Mouse (Mus musculus): ENCODE results near the gene Slc25a1. TPM values are rescaled to one million over a fixed set of nuclear protein-coding genes. Genes with fewer than 3 reads are reported as not detected.

Slc25a1 gene
- polyA plus RNA-seq, 1 experiment from 2014 or later, result 78.3 TPM

DNA sequence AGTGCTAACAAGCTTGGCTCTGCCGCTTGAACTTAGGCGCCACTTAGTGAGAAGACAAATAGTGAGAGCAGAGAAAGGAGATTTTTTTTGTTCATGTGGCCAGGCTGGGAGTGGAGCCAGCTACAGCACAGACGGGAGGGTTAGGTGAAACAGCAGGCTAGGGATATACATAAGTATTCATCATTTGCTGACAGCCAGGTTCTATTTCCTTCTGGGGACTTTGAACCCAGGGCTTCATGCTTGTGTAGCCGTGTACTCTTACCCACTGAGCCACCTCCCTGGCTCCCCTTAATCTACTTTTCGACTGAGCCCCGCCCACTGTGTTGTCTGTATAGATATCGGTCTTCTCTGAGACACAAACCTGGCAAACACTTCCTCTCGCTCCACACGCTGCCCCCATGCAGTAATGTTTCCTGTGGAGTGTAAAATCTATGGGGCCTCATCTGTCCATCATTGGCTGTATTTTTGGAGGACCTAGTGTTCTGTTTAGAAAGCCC, 11.3 kb upstream of the Slc25a1 start:
- Histone ChIP-seq H3K36me3 (ENCODE audit: control insufficient read depth, insufficient read depth, low read length) (no peaks in the 10 kb centered on the region), H3K4me2 (replicated peaks; ENCODE audit: low read depth, low read length) (no peak overlapping the region), H3K4me3 (ENCODE audit: low read length) (no peak overlapping the region), H3K9me3 (ENCODE audit: control insufficient read depth, low read length) (no peaks in the 10 kb centered on the region), H3K27me3 (ENCODE audit: control insufficient read depth, insufficient read depth, low read length) (no peaks in the 10 kb centered on the region), H3K9ac (ENCODE audit: low read depth, low read length) (no peak overlapping the region), H3K27ac (ENCODE audit: low read depth, low read length) (no peak overlapping the region), H3K4me1 (ENCODE audit: control insufficient read depth, insufficient read depth, low read length) (no peaks in the 10 kb centered on the region)
- 65% methylated on average over 9 of the region's 9 CpGs for WGBS
- ATAC-seq (ENCODE audit: low FRiP score, low TSS enrichment), result no peak

DNA sequence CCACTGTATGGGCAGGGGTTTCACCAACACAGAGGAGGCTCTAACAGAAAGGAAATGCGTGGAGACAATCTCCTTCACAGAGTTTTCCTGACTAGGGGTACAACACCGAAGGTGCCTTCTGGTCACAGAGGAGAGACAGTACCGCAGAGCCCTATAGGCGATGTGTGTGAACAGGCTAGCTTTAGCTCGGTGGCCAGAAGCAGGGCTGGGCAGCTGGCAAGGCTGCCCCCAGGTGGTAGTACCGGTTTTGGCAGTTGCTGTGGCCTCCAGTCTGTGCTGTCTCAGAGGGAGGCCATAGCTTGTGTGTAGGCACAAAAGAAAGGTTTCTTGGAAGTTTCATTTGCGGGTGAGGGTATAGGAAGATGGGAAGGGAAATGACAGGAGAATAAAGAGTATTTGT, 10.8 kb upstream of the Slc25a1 start:
- Histone ChIP-seq H3K4me1 (ENCODE audit: control insufficient read depth, insufficient read depth, low read length) (no peaks in the 10 kb centered on the region), H3K27ac (ENCODE audit: low read depth, low read length) (no peak overlapping the region), H3K27me3 (ENCODE audit: control insufficient read depth, insufficient read depth, low read length) (no peaks in the 10 kb centered on the region), H3K4me3 (ENCODE audit: low read length) (no peak overlapping the region), H3K4me2 (replicated peaks; ENCODE audit: low read depth, low read length) (no peak overlapping the region), H3K9ac (ENCODE audit: low read depth, low read length) (no peak overlapping the region), H3K36me3 (ENCODE audit: control insufficient read depth, insufficient read depth, low read length) (no peaks in the 10 kb centered on the region), H3K9me3 (ENCODE audit: control insufficient read depth, low read length) (no peaks in the 10 kb centered on the region)
- ATAC-seq (ENCODE audit: low FRiP score, low TSS enrichment), result peak; percentile 84; the same call in 1 of the 2 replicates
- 14% methylated on average over 7 of the region's 7 CpGs for WGBS

DNA sequence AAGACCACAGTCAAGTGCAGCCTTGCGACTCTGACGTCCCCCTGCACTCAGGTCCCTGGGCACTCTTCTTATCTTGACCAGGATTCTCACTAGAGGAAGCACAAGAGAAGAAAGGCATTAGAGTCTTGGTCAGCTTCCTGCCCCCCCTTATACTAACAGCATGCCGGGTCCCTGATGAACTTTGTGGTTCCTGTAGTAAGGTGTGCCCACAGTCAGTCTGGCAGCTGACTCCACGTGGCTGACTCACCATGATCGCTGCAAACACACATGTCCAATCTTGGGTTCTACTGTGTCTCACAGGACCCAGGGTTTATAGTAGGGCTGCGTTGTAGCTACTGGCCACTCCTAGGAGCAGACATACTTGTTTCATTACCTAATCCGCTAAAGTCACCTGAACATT, 10.2 kb upstream of the Slc25a1 start:
- ATAC-seq (ENCODE audit: low FRiP score, low TSS enrichment), result no peak
- Histone ChIP-seq H3K9me3 (ENCODE audit: control insufficient read depth, low read length) (no peaks in the 10 kb centered on the region), H3K9ac (ENCODE audit: low read depth, low read length) (no peak overlapping the region), H3K4me1 (ENCODE audit: control insufficient read depth, insufficient read depth, low read length) (no peaks in the 10 kb centered on the region), H3K36me3 (ENCODE audit: control insufficient read depth, insufficient read depth, low read length) (no peaks in the 10 kb centered on the region), H3K27ac (ENCODE audit: low read depth, low read length) (no peak overlapping the region), H3K27me3 (ENCODE audit: control insufficient read depth, insufficient read depth, low read length) (no peaks in the 10 kb centered on the region), H3K4me3 (ENCODE audit: low read length) (no peak overlapping the region), H3K4me2 (replicated peaks; ENCODE audit: low read depth, low read length) (no peak overlapping the region)
- WGBS, result 75% methylated on average over 7 of the region's 7 CpGs

DNA sequence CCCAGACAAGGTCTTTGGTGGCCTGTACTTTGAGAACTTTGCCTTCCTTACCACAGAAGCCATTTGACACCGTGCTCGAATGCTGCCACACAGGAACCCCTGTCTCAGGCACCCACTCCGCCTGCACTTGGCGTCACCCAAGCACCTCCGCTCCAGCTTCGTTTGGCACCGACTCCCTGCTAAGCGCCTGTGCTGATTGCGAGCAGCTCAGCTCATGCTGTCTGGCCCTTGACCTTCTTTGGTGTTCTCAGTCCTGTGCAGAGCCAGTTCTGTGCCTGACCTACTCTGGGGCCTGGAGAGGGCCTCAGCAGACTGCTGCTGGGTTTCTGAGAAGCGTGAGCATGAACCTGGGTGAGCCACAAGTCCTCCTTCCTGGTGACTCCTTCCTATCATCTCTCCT, 8.8 kb upstream of the Slc25a1 start:
- H3K9ac ChIP-seq (ENCODE audit: low read depth, low read length), result no peak overlapping the region
- WGBS, result 81% methylated on average over 10 of the region's 10 CpGs
- H3K36me3 ChIP-seq (ENCODE audit: control insufficient read depth, insufficient read depth, low read length), result no peaks in the 10 kb centered on the region
- ATAC-seq (ENCODE audit: low FRiP score, low TSS enrichment), result no peak
- H3K9me3 ChIP-seq (ENCODE audit: control insufficient read depth, low read length), result no peaks in the 10 kb centered on the region
- H3K27ac ChIP-seq (ENCODE audit: low read depth, low read length), result no peak overlapping the region
- no peaks in the 10 kb centered on the region for H3K27me3 ChIP-seq (ENCODE audit: control insufficient read depth, insufficient read depth, low read length)
- no peak overlapping the region for H3K4me3 ChIP-seq (ENCODE audit: low read length)
- no peak overlapping the region for H3K4me2 ChIP-seq (replicated peaks; ENCODE audit: low read depth, low read length)
- H3K4me1 ChIP-seq (ENCODE audit: control insufficient read depth, insufficient read depth, low read length), result no peaks in the 10 kb centered on the region

DNA sequence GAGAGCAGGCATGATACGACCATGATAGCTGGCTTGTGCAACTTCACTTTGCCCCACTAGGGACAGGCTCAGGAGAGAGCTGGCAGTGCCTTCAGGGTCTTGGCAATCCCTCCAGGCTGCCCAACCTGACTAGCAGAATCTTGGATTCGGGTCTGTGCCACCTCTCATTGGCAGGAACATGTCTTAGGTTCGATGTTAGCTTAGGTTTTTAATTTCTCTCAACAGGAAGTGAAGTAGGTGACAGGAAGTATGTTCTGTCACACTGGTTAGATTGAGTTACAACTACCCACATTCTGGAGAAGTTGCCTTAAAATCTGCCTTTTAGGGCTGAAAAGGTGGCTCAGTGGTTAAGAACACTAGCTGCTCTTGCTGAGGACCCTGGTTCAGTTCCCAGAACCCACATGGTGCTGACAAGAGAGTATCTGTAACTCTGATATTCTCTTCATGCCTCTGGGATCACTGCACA, 6.5 kb upstream of the Slc25a1 start:
- Histone ChIP-seq H3K9ac (ENCODE audit: low read depth, low read length) (no peak overlapping the region), H3K27ac (ENCODE audit: low read depth, low read length) (no peak overlapping the region), H3K9me3 (ENCODE audit: control insufficient read depth, low read length) (no peaks in the 10 kb centered on the region), H3K36me3 (ENCODE audit: control insufficient read depth, insufficient read depth, low read length) (no peaks in the 10 kb centered on the region), H3K4me2 (replicated peaks; ENCODE audit: low read depth, low read length) (no peak overlapping the region), H3K4me1 (ENCODE audit: control insufficient read depth, insufficient read depth, low read length) (no peaks in the 10 kb centered on the region), H3K4me3 (ENCODE audit: low read length) (no peak overlapping the region), H3K27me3 (ENCODE audit: control insufficient read depth, insufficient read depth, low read length) (no peaks in the 10 kb centered on the region)
- 66% methylated on average over 3 of the region's 3 CpGs for WGBS
- no peak for ATAC-seq (ENCODE audit: low FRiP score, low TSS enrichment)

DNA sequence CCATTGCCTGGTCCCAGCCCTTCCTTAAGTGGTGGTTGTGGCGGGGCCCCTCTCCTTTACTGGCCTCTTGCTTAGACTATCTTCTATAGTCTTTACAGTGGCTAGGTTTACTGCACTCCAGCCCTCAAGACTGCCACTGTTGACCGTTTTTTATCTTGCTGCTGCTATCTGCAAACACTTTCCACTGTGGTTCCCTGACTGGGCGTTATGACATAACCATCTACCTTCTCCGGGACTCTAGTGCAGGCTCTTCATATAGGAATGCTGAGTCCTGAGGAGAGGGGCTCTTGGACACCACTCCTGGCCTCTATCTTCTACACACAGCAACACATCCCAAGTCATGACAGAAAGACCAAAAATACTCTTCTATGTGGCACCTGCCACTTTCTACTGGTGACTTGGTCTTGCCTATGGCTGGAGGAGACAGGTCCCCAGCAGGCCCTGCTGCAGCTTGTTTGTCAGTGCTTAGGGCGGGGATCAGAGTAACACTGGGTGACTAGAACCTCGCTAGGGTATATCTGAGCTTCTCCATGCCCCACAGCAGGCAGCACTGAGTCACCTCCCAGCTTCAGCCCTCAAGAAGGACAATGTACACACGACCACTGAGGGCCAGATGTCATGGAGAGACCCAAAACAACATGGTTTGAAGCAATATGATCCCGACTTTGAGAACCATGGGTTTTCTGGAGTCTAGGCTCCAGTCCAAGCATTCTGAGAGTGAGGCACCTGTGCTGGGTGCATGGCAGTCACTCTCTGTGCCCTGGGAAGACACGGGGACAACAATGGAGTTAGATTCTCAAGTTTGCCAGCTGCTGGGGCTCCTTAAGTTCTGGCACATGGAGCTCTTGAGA, 5.8 kb upstream of the Slc25a1 start:
- Histone ChIP-seq H3K27ac (ENCODE audit: low read depth, low read length) (no peak overlapping the region), H3K9me3 (ENCODE audit: control insufficient read depth, low read length) (no peaks in the 10 kb centered on the region), H3K4me1 (ENCODE audit: control insufficient read depth, insufficient read depth, low read length) (0 out of 2 replicates have a peak, but pooled peaks cover 1% of the 10 kb centered on the region), H3K36me3 (ENCODE audit: control insufficient read depth, insufficient read depth, low read length) (no peaks in the 10 kb centered on the region), H3K4me2 (replicated peaks; ENCODE audit: low read depth, low read length) (no peak overlapping the region), H3K4me3 (ENCODE audit: low read length) (no peak overlapping the region), H3K27me3 (ENCODE audit: control insufficient read depth, insufficient read depth, low read length) (no peaks in the 10 kb centered on the region), H3K9ac (ENCODE audit: low read depth, low read length) (no peak overlapping the region)
- WGBS, result 76% methylated on average over 9 of the region's 9 CpGs
- no peak for ATAC-seq (ENCODE audit: low FRiP score, low TSS enrichment)

DNA sequence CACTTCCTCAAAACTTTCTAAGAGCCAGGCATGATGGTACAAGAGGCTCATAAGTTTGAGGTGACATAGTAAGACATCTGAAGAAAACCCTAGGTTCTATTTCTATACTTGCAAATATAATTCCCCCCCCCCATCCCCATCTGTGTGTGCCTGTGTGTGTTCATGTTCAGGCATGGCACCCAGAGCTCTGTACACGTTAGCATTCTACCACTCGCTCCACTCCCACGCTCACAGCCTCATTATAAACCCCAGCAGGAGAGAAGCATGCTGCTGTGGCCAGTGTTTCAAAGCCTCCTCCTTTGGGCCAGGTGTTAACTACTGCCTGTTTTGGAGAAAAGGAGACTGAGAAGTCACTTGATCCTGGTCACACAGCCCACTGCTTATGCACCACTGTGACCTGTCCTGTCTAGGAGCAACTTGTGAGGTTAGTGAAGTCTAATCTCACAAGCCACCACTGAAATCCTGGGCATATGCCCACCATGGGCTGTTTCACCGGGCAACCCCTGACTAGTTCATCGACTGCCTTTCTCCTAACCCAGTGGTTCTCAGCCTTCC, 4.0 kb upstream of the Slc25a1 start:
- Histone ChIP-seq H3K27me3 (ENCODE audit: control insufficient read depth, insufficient read depth, low read length) (no peaks in the 10 kb centered on the region), H3K4me1 (ENCODE audit: control insufficient read depth, insufficient read depth, low read length) (0 out of 2 replicates have a peak, but pooled peaks cover 7% of the 10 kb centered on the region), H3K36me3 (ENCODE audit: control insufficient read depth, insufficient read depth, low read length) (no peaks in the 10 kb centered on the region), H3K27ac (ENCODE audit: low read depth, low read length) (no peak overlapping the region), H3K4me3 (ENCODE audit: low read length) (no peak overlapping the region), H3K4me2 (replicated peaks; ENCODE audit: low read depth, low read length) (no peak overlapping the region), H3K9ac (ENCODE audit: low read depth, low read length) (no peak overlapping the region), H3K9me3 (ENCODE audit: control insufficient read depth, low read length) (no peaks in the 10 kb centered on the region)
- no peak for ATAC-seq (ENCODE audit: low FRiP score, low TSS enrichment)
- 77% methylated on average over 5 of the region's 5 CpGs for WGBS

DNA sequence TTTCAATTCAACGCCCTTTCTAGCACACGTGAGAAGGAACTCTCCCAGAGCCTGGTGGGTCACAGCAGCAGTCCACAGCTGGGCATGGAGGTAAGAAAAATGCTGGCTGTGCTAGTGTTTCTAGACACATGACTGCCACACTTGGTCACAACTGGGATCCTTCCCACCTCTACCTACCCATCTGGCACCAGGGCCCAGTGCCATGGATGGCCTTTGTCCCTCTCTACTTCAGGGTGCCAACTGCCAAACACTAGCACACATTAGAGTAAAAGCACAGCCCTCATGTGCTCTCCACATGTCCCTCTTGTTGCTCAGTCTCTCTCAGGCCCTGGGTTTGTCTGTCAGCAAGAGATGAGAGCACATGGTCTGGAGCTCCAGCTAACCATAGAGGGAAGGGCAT, 1.6 kb upstream of the Slc25a1 start:
- Histone ChIP-seq H3K27ac (ENCODE audit: low read depth, low read length) (no peak overlapping the region), H3K9ac (ENCODE audit: low read depth, low read length) (no peak overlapping the region), H3K4me3 (ENCODE audit: low read length) (no peak overlapping the region), H3K9me3 (ENCODE audit: control insufficient read depth, low read length) (no peaks in the 10 kb centered on the region), H3K36me3 (ENCODE audit: control insufficient read depth, insufficient read depth, low read length) (peaks cover 15% of the 10 kb centered on the region), H3K4me2 (replicated peaks; ENCODE audit: low read depth, low read length) (no peak overlapping the region), H3K4me1 (ENCODE audit: control insufficient read depth, insufficient read depth, low read length) (peaks cover 9% of the 10 kb centered on the region; the same call in 1 of the 2 replicates), H3K27me3 (ENCODE audit: control insufficient read depth, insufficient read depth, low read length) (no peaks in the 10 kb centered on the region)
- no peak for ATAC-seq (ENCODE audit: low FRiP score, low TSS enrichment)
- WGBS, result 69% methylated on average over 2 of the region's 2 CpGs

DNA sequence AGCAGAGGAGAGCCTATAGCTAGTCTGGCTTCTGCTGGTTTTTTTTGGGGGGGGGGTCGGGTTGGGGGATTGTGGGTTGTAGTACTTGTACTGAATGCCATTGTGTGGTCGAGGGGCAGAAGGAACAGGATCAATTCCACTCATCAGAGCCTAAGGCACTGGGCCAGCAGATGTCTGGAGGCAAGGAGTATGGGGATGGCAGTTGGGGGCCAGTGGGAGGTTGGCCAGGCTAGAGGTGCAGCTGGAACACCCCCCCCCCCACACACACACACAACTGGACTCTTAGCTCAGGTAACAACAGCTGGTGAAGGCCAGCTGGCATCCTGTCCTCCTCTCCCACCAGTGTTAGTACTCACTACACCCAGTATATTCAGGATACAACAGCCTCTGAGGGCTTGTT, 1.2 kb upstream of the Slc25a1 start:
- Histone ChIP-seq H3K27me3 (ENCODE audit: control insufficient read depth, insufficient read depth, low read length) (no peaks in the 10 kb centered on the region), H3K36me3 (ENCODE audit: control insufficient read depth, insufficient read depth, low read length) (peaks cover 18% of the 10 kb centered on the region), H3K4me1 (ENCODE audit: control insufficient read depth, insufficient read depth, low read length) (peaks cover 9% of the 10 kb centered on the region; the same call in 1 of the 2 replicates), H3K4me2 (replicated peaks; ENCODE audit: low read depth, low read length) (no peak overlapping the region), H3K4me3 (ENCODE audit: low read length) (no peak overlapping the region), H3K9me3 (ENCODE audit: control insufficient read depth, low read length) (no peaks in the 10 kb centered on the region), H3K27ac (ENCODE audit: low read depth, low read length) (peak overlapping the region; percentile 79; the same call in 1 of the 2 replicates), H3K9ac (ENCODE audit: low read depth, low read length) (no peak overlapping the region; the same call in 1 of the 2 replicates)
- WGBS, result 27% methylated on average over 2 of the region's 2 CpGs
- ATAC-seq (ENCODE audit: low FRiP score, low TSS enrichment), result 0 out of 2 replicates have a peak, but pooled peaks have one; percentile 5
